Mouse (Mus musculus): Measurements from ENCODE around the gene Cd151. TPM values are rescaled to one million over a fixed set of nuclear protein-coding genes. Genes with fewer than 3 reads are reported as not detected.

The Cd151 gene
- total RNA-seq, 4 experiments from 2014 or later: 27.3 to 42.2 (median 32.0) TPM

- no peak for DNase-seq (ENCODE audit: low spot score in 2 of 2)
Measured at GRCm38 (mm10) chr7:141492738-141493137, 25.5 kb downstream of the Cd151 start.

GRCm38 (mm10) chr7:141493729-141494128, 26.5 kb downstream of the Cd151 start:
- no peak for DNase-seq (ENCODE audit: low spot score in 2 of 2)

- DNase-seq (ENCODE audit: low spot score in 2 of 2): no peak
Measured at GRCm38 (mm10) chr7:141495379-141495778, 28.2 kb downstream of the Cd151 start.

GRCm38 (mm10) chr7:141495940-141496339, 28.7 kb downstream of the Cd151 start:
- no peak for DNase-seq (ENCODE audit: low spot score in 2 of 2)

GRCm38 (mm10) chr7:141497600-141497999, 30.4 kb downstream of the Cd151 start:
- DNase-seq (ENCODE audit: low spot score in 2 of 2): no peak

- DNase-seq (ENCODE audit: low spot score in 2 of 2): no peak
Measured at GRCm38 (mm10) chr7:141501820-141502555, 34.8 kb downstream of the Cd151 start.

- no peak for DNase-seq (ENCODE audit: low spot score in 2 of 2)
Measured at GRCm38 (mm10) chr7:141502556-141502905, 35.3 kb downstream of the Cd151 start.

- no peak for DNase-seq (ENCODE audit: low spot score in 2 of 2)
Measured at GRCm38 (mm10) chr7:141506278-141506677, 39.1 kb downstream of the Cd151 start.

- no peak for DNase-seq (ENCODE audit: low spot score in 2 of 2)
Measured at GRCm38 (mm10) chr7:141508160-141508559, 41.0 kb downstream of the Cd151 start.

GRCm38 (mm10) chr7:141510196-141510595, 43.0 kb downstream of the Cd151 start:
- no peak for DNase-seq (ENCODE audit: low spot score in 2 of 2)

- DNase-seq (ENCODE audit: low spot score in 2 of 2): no peak
Measured at GRCm38 (mm10) chr7:141510681-141511191, 43.5 kb downstream of the Cd151 start.

GRCm38 (mm10) chr7:141517638-141518037, 50.4 kb downstream of the Cd151 start:
- no peak for DNase-seq (ENCODE audit: low spot score in 2 of 2)

- no peak for DNase-seq (ENCODE audit: low spot score in 2 of 2)
Measured at GRCm38 (mm10) chr7:141518296-141518695, 51.1 kb downstream of the Cd151 start.

- DNase-seq (ENCODE audit: low spot score in 2 of 2): no peak
Measured at GRCm38 (mm10) chr7:141518926-141519325, 51.7 kb downstream of the Cd151 start.

GRCm38 (mm10) chr7:141519795-141520194, 52.6 kb downstream of the Cd151 start:
- no peak for DNase-seq (ENCODE audit: low spot score in 2 of 2)

Other genes with a start within 250 kb of the Cd151 start
- gene Phrf1, start 238.6 kb upstream of the Cd151 start, total RNA-seq (2022): 10 to 100 TPM; 68.4 to 95.2 (median 79.3) TPM
- gene Irf7, start 200.9 kb upstream of the Cd151 start, total RNA-seq (2022): 1 to 10 TPM in 2 of 4 experiments, under 1 TPM in 2; 0.85 to 3.8 (median 2.0) TPM
- not detected for gene Cdhr5, start 190.6 kb upstream of the Cd151 start, total RNA-seq (2022)
- not detected for gene Sct, start 188.3 kb upstream of the Cd151 start, total RNA-seq (2022)
- gene Drd4, start 175.4 kb upstream of the Cd151 start, total RNA-seq (2022): under 1 TPM in 1 of 4 experiments, not detected in 3; 0.27 TPM
- 10 to 100 TPM; 67.9 to 84.7 (median 78.5) TPM for gene Deaf1, start 139.7 kb upstream of the Cd151 start, total RNA-seq (2022)
- gene Tmem80, start 139.7 kb upstream of the Cd151 start, total RNA-seq (2022): 10 to 100 TPM; 32.4 to 36.5 (median 34.7) TPM
- gene Eps8l2, start 128.5 kb upstream of the Cd151 start, total RNA-seq (2022): 1 to 10 TPM; 3.6 to 7.2 (median 6.4) TPM
- gene Taldo1, start 75.2 kb upstream of the Cd151 start, total RNA-seq (2022): 100 to 1,000 TPM; 107 to 127 (median 116) TPM
- gene Gatd1, start 53.3 kb upstream of the Cd151 start, total RNA-seq (2022): 10 to 100 TPM; 36.8 to 41.3 (median 38.6) TPM
- 100 to 1,000 TPM; 248 to 286 (median 272) TPM for gene Cend1, start 37.9 kb upstream of the Cd151 start, total RNA-seq (2022)
- gene Slc25a22, start 29.5 kb upstream of the Cd151 start, total RNA-seq (2022): 100 to 1,000 TPM; 295 to 343 (median 318) TPM
- 1 to 10 TPM; 1.1 to 2.0 (median 1.5) TPM for gene Pidd1, start 23.4 kb upstream of the Cd151 start, total RNA-seq (2022)
- gene Rplp2, start 20.0 kb upstream of the Cd151 start, total RNA-seq (2022): 100 to 1,000 TPM; 490 to 734 (median 578) TPM
- 10 to 100 TPM; 23.0 to 31.8 (median 24.3) TPM for gene Pnpla2, start 12.2 kb upstream of the Cd151 start, total RNA-seq (2022)
- gene Cracr2b, start 6.3 kb upstream of the Cd151 start, total RNA-seq (2022): 1 to 10 TPM; 4.0 to 5.8 (median 4.9) TPM
- 10 to 100 TPM; 32.4 to 40.6 (median 35.1) TPM for gene Polr2l, start 7.7 kb downstream of the Cd151 start, total RNA-seq (2022)
- 10 to 100 TPM; 14.7 to 38.7 (median 26.7) TPM for gene Tspan4, start 7.8 kb downstream of the Cd151 start, total RNA-seq (2022)
- 10 to 100 TPM; 74.8 to 80.6 (median 76.0) TPM for gene Chid1, start 72.5 kb downstream of the Cd151 start, total RNA-seq (2022)
- gene Ap2a2, start 94.8 kb downstream of the Cd151 start, total RNA-seq (2022): 100 to 1,000 TPM; 217 to 253 (median 230) TPM
- not detected for gene Muc6, start 187.9 kb downstream of the Cd151 start, total RNA-seq (2022)
- gene Muc2, start 222.9 kb downstream of the Cd151 start, total RNA-seq (2022): 1 to 10 TPM in 3 of 4 experiments, not detected in 1; 1.1 to 1.7 (median 1.2) TPM